Mouse (Mus musculus): ENCODE data around the gene Npas2.

Gene Npas2

GRCm38 (mm10) chr1:39212982-39213381 is 19.5 kb downstream of the Npas2 start:
- DNase-seq (ENCODE audit: extremely low spot score, low spot score), result no peak

- no peak for DNase-seq (ENCODE audit: extremely low spot score, low spot score)
Observed at GRCm38 (mm10) chr1:39217584-39217983, 24.1 kb downstream of the Npas2 start.

- no peak for DNase-seq (ENCODE audit: extremely low spot score, low spot score)
Observed at GRCm38 (mm10) chr1:39228401-39228800, 34.9 kb downstream of the Npas2 start.

GRCm38 (mm10) chr1:39230021-39230420 is 36.5 kb downstream of the Npas2 start:
- no peak for DNase-seq (ENCODE audit: extremely low spot score, low spot score)

- DNase-seq (ENCODE audit: extremely low spot score, low spot score), result no peak
Observed at GRCm38 (mm10) chr1:39234815-39235449, 41.4 kb downstream of the Npas2 start.

GRCm38 (mm10) chr1:39237503-39238255 is 44.1 kb downstream of the Npas2 start:
- no peak for DNase-seq (ENCODE audit: extremely low spot score, low spot score)

GRCm38 (mm10) chr1:39240860-39241584 is 47.5 kb downstream of the Npas2 start:
- no peak for DNase-seq (ENCODE audit: extremely low spot score, low spot score)

- DNase-seq (ENCODE audit: extremely low spot score, low spot score), result no peak
Observed at GRCm38 (mm10) chr1:39244726-39245125, 51.2 kb downstream of the Npas2 start.

- no peak for DNase-seq (ENCODE audit: extremely low spot score, low spot score)
Observed at GRCm38 (mm10) chr1:39251679-39252078, 58.1 kb downstream of the Npas2 start.

- no peak for DNase-seq (ENCODE audit: extremely low spot score, low spot score)
Observed at GRCm38 (mm10) chr1:39253771-39254170, 60.2 kb downstream of the Npas2 start.

GRCm38 (mm10) chr1:39256051-39256450 is 62.5 kb downstream of the Npas2 start:
- no peak for DNase-seq (ENCODE audit: extremely low spot score, low spot score)

- DNase-seq (ENCODE audit: extremely low spot score, low spot score), result no peak
Observed at GRCm38 (mm10) chr1:39256513-39257330, 63.2 kb downstream of the Npas2 start.

GRCm38 (mm10) chr1:39257331-39257594 is 63.7 kb downstream of the Npas2 start:
- no peak for DNase-seq (ENCODE audit: extremely low spot score, low spot score)

- no peak for DNase-seq (ENCODE audit: extremely low spot score, low spot score)
Observed at GRCm38 (mm10) chr1:39259668-39260067, 66.1 kb downstream of the Npas2 start.

GRCm38 (mm10) chr1:39260183-39260978 is 66.8 kb downstream of the Npas2 start:
- DNase-seq (ENCODE audit: extremely low spot score, low spot score), result no peak

- no peak for DNase-seq (ENCODE audit: extremely low spot score, low spot score)
Observed at GRCm38 (mm10) chr1:39266843-39267512, 73.4 kb downstream of the Npas2 start.

GRCm38 (mm10) chr1:39272976-39273375 is 79.4 kb downstream of the Npas2 start:
- DNase-seq (ENCODE audit: extremely low spot score, low spot score), result no peak

GRCm38 (mm10) chr1:39280391-39280790 is 86.9 kb downstream of the Npas2 start:
- DNase-seq (ENCODE audit: extremely low spot score, low spot score), result no peak

GRCm38 (mm10) chr1:39280989-39281875 is 87.7 kb downstream of the Npas2 start:
- DNase-seq (ENCODE audit: extremely low spot score, low spot score), result no peak
